In the genomic region with DNA sequence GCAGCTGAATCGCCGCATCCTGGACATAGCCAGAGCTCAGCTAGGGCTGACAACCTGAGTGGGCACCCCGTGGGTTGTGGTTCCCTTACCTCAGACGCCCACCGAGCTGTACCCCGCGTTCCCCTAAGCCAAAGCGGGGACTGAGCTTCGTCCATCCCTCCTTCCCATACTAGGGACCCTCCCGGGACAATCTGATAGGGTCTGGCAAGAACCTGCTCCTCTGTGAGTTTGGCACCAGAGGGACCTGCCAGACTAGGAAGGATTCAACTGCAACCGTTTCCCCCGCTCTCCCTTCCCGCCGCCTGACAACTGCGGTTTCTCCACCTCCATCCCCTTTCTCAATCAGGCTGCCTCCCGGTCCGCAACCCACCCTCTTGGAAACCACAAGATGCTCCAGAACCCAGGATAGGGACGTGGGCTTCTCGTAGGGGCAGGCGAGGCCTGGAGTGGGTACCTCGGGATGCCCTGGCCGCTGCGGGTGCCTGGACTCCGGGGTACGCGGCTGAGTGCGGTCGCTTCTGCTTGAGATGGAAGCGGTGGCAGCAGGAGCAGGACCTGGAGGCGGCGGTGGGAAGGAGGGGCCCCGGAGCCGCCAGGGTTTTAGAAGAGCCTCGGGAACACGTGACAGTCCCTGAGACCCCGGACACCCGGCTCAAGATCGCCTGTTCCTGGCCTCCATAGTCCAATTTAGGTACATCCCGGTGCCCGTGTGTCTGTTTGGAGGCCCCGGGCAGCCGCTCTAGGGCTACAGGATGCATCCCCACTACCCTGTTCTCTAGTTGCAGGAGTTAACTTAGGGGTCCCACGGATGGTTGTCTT, we compare ENCODE assay signal across 8 mouse cellular contexts. TPM values are rescaled to one million over a fixed set of nuclear protein-coding genes. Genes with fewer than 3 reads are reported as not detected.
DNase-seq lines count a peak whose midpoint lies in the region; ATAC-seq and TF ChIP-seq lines count a peak whose summit lies in the region.

Gene Npy5r (minus strand): TSS at position 618 of the 819 bp plus-strand sequence.

- peak within 1 kb of the TSS; percentile 79 for H3K9ac ChIP-seq in forebrain, embryonic 13.5 days
- H3K9ac ChIP-seq in neural tube, embryonic 11.5 days (ENCODE audit: low read length), result peak within 1 kb of the TSS; percentile 63

- DNase-seq in cerebellum, adult 8-10 months, result no peak
- peak; percentile 44 to 57 for DNase-seq in layer of hippocampus, postnatal 36 days
- peak; percentile 63 for DNase-seq in neural tube, embryonic 11.5 days (ENCODE audit: low spot score)
- DNase-seq in adrenal gland, postnatal 25 days, result no peak
- DNase-seq in urinary bladder, postnatal 25 days (ENCODE audit: low spot score), result no peak

- no peak within 1 kb of the TSS for H3K27ac ChIP-seq in forebrain, embryonic 13.5 days
- no peak within 1 kb of the TSS for H3K27ac ChIP-seq in neural tube, embryonic 11.5 days (ENCODE audit: low read depth, low read length)

- H3K36me3 ChIP-seq in E14TG2a.4 (ENCODE audit: insufficient read depth, low read length), result no peaks in the 10 kb centered on the region
- no peaks in the 10 kb centered on the region for H3K36me3 ChIP-seq in forebrain, embryonic 13.5 days (ENCODE audit: poor library complexity, severe bottlenecking)
- no peaks in the 10 kb centered on the region for H3K36me3 ChIP-seq in neural tube, embryonic 11.5 days (ENCODE audit: control insufficient read depth, insufficient read depth, low read length)

- H3K27me3 ChIP-seq in E14TG2a.4 (ENCODE audit: insufficient read depth, low read length), result peaks cover 41% of the 10 kb centered on the region
- peaks cover 10% of the 10 kb centered on the region; the same call in 1 of the 2 replicates for H3K27me3 ChIP-seq in forebrain, embryonic 13.5 days
- peaks cover 3% of the 10 kb centered on the region; the same call in 1 of the 2 replicates for H3K27me3 ChIP-seq in neural tube, embryonic 11.5 days (ENCODE audit: control insufficient read depth, insufficient read depth, low read length)

- 2% methylated on average over 42 of the region's 43 CpGs for WGBS in forebrain, embryonic 13.5 days
- 2% methylated on average over 43 of the region's 43 CpGs for WGBS in neural tube, embryonic 11.5 days

- peaks cover 12% of the 10 kb centered on the region; the same call in 1 of the 2 replicates for H3K4me1 ChIP-seq in E14TG2a.4 (replicated peaks; ENCODE audit: low read depth, low read length)
- H3K4me1 ChIP-seq in forebrain, embryonic 13.5 days, result 0 out of 2 replicates have a peak, but pooled peaks cover 8% of the 10 kb centered on the region
- H3K4me1 ChIP-seq in neural tube, embryonic 11.5 days (ENCODE audit: control insufficient read depth, insufficient read depth, low read length), result 0 out of 2 replicates have a peak, but pooled peaks cover 4% of the 10 kb centered on the region

- no peak for TF ChIP-seq CTCF in E14TG2a.4 (conservative IDR thresholded peaks at IDR 0.05; ENCODE audit: low read length)

- H3K4me3 ChIP-seq in E14TG2a.4 (replicated peaks; ENCODE audit: low read length), result peak within 1 kb of the TSS; percentile 72
- peak within 1 kb of the TSS; percentile 55 for H3K4me3 ChIP-seq in forebrain, embryonic 13.5 days
- peak within 1 kb of the TSS; percentile 41 for H3K4me3 ChIP-seq in neural tube, embryonic 11.5 days (ENCODE audit: low read depth, low read length)

- 0 out of 2 replicates have a peak, but pooled peaks have one; percentile 26 for ATAC-seq in cerebellum, adult (ENCODE audit: insufficient number of reproducible peaks, low FRiP score, low TSS enrichment)
- peak; percentile 87 for ATAC-seq in forebrain, embryonic 13.5 days
- ATAC-seq in neural tube, embryonic 11.5 days (ENCODE audit: insufficient read depth, low FRiP score, low TSS enrichment), result peak; percentile 69

- H3K9me3 ChIP-seq in E14TG2a.4 (ENCODE audit: low read length), result no peaks in the 10 kb centered on the region
- no peaks in the 10 kb centered on the region for H3K9me3 ChIP-seq in forebrain, embryonic 13.5 days (replicated peaks)
- no peaks in the 10 kb centered on the region for H3K9me3 ChIP-seq in neural tube, embryonic 11.5 days (ENCODE audit: control insufficient read depth, low read length)

- H3K4me2 ChIP-seq in forebrain, embryonic 13.5 days, result peak within 1 kb of the TSS; percentile 89
- H3K4me2 ChIP-seq in neural tube, embryonic 11.5 days (ENCODE audit: low read depth), result peak within 1 kb of the TSS; percentile 92

RNA-seq across cellular contexts. Expression of gene Npy5r, which starts in this region (rescaled TPM):
- polyA plus RNA-seq in forebrain, embryonic 13.5 days (2015; fragmentation: Nextera tagmentation; extraction: Ambion mirVana), result 0.23 TPM in 1 of 2 replicates, not detected in the other
- 10 to 100 TPM in 1 of 2 experiments, 1 to 10 TPM in 1; 9.0 to 10.1 TPM for total RNA-seq in layer of hippocampus, postnatal 36 days (2021)
- polyA plus RNA-seq in neural tube, embryonic 11.5 days (2014; fragmentation: Nextera tagmentation; extraction: Ambion mirVana), result 0.23 and 0.34 TPM in 2 replicates
- total RNA-seq in adrenal gland, postnatal 25 days (2021), result 0.43 TPM in 1 of 2 replicates, not detected in the other

Comparison
In these comparisons a context has a peak if more than half of its experiments do, and no peak if none do; other contexts are left out.
1. Peak in ATAC-seq, H3K4me3 ChIP-seq, H3K9ac ChIP-seq and H3K4me2 ChIP-seq in forebrain, embryonic 13.5 days; RNA of the gene not detected or under 1 TPM.
2. Peak in DNase-seq, ATAC-seq, H3K4me3 ChIP-seq, H3K9ac ChIP-seq and H3K4me2 ChIP-seq in neural tube, embryonic 11.5 days; RNA of the gene not detected or under 1 TPM.
3. ATAC-seq: peak in every context shown above with its lines; median percentile 87 in forebrain, embryonic 13.5 days; 69 in neural tube, embryonic 11.5 days; 26 in cerebellum, adult.
4. DNase-seq: peak in layer of hippocampus, postnatal 36 days (2 of 2); none in cerebellum, adult 8-10 months (single experiment), adrenal gland, postnatal 25 days (single experiment) and urinary bladder, postnatal 25 days (single experiment).
5. Peak in every context shown above with its lines, with median percentiles within 50 percentile points of each other: H3K4me3 ChIP-seq.